Mouse (Mus musculus): Measurements from ENCODE around the gene Kcnh2.
"Not testable (repeated sequence)": the region's sequence is repeated elsewhere in the genome, so short reads cannot be mapped to it uniquely, and the experiment has no call there.

Gene Kcnh2

GRCm38 (mm10) chr5:24351278-24351677 is at the start of gene Kcnh2:
TSS of gene Kcnh2 (minus strand) at chr5:24351604.
- DNase-seq (ENCODE audit: extremely low spot score), result no peak

- no peak for DNase-seq (ENCODE audit: extremely low spot score)
Measured at GRCm38 (mm10) chr5:24400362-24400761, 49.0 kb upstream of the Kcnh2 start.

- DNase-seq (ENCODE audit: extremely low spot score), result no peak
Measured at GRCm38 (mm10) chr5:24399686-24400085, 48.3 kb upstream of the Kcnh2 start.

- not testable (repeated sequence) for DNase-seq (ENCODE audit: extremely low spot score)
Measured at GRCm38 (mm10) chr5:24396254-24396653, 44.9 kb upstream of the Kcnh2 start.

GRCm38 (mm10) chr5:24394165-24394894 is 42.9 kb upstream of the Kcnh2 start:
- DNase-seq (ENCODE audit: extremely low spot score), result peak; percentile 97

GRCm38 (mm10) chr5:24393392-24393997 is 42.1 kb upstream of the Kcnh2 start, which contains the start of gene Abcb8:
TSS of gene Abcb8 (plus strand) at chr5:24393663.
- DNase-seq (ENCODE audit: extremely low spot score), result peak; percentile 71

- no peak for DNase-seq (ENCODE audit: extremely low spot score)
Measured at GRCm38 (mm10) chr5:24392724-24393123, 41.3 kb upstream of the Kcnh2 start.

- DNase-seq (ENCODE audit: extremely low spot score), result no peak
Measured at GRCm38 (mm10) chr5:24391864-24392263, 40.5 kb upstream of the Kcnh2 start, which contains the start of gene Atg9b. TSS of gene Atg9b (minus strand) at chr5:24392143.

- DNase-seq (ENCODE audit: extremely low spot score), result no peak
Measured at GRCm38 (mm10) chr5:24389658-24390020, 38.2 kb upstream of the Kcnh2 start.

- peak; percentile 48 for DNase-seq (ENCODE audit: extremely low spot score)
Measured at GRCm38 (mm10) chr5:24389011-24389657, 37.7 kb upstream of the Kcnh2 start.

GRCm38 (mm10) chr5:24388246-24388915 is 37.0 kb upstream of the Kcnh2 start:
- no peak for DNase-seq (ENCODE audit: extremely low spot score)

GRCm38 (mm10) chr5:24387264-24388241 is 36.1 kb upstream of the Kcnh2 start:
- DNase-seq (ENCODE audit: extremely low spot score), result peak; percentile 53

- no peak for DNase-seq (ENCODE audit: extremely low spot score)
Measured at GRCm38 (mm10) chr5:24385887-24386550, 34.6 kb upstream of the Kcnh2 start.

GRCm38 (mm10) chr5:24385374-24385773 is 34.0 kb upstream of the Kcnh2 start:
- DNase-seq (ENCODE audit: extremely low spot score), result no peak

GRCm38 (mm10) chr5:24384407-24384806 is 33.0 kb upstream of the Kcnh2 start:
- DNase-seq (ENCODE audit: extremely low spot score), result no peak

- peak; percentile 94 for DNase-seq (ENCODE audit: extremely low spot score)
Measured at GRCm38 (mm10) chr5:24383026-24383859, 31.8 kb upstream of the Kcnh2 start.

- no peak for DNase-seq (ENCODE audit: extremely low spot score)
Measured at GRCm38 (mm10) chr5:24381988-24382387, 30.6 kb upstream of the Kcnh2 start.

GRCm38 (mm10) chr5:24381486-24381885 is 30.1 kb upstream of the Kcnh2 start:
- no peak for DNase-seq (ENCODE audit: extremely low spot score)

- DNase-seq (ENCODE audit: extremely low spot score), result no peak
Measured at GRCm38 (mm10) chr5:24380499-24380898, 29.1 kb upstream of the Kcnh2 start.

- no peak for DNase-seq (ENCODE audit: extremely low spot score)
Measured at GRCm38 (mm10) chr5:24379501-24379900, 28.1 kb upstream of the Kcnh2 start.

All from embryo, embryonic 9.5 days (tissue).